Mouse (Mus musculus): ENCODE data around the gene St3gal3. TPM values are rescaled to one million over a fixed set of nuclear protein-coding genes. Genes with fewer than 3 reads are reported as not detected.

The St3gal3 gene
- polyA plus RNA-seq, 1 experiment, result 6.8 TPM

DNA sequence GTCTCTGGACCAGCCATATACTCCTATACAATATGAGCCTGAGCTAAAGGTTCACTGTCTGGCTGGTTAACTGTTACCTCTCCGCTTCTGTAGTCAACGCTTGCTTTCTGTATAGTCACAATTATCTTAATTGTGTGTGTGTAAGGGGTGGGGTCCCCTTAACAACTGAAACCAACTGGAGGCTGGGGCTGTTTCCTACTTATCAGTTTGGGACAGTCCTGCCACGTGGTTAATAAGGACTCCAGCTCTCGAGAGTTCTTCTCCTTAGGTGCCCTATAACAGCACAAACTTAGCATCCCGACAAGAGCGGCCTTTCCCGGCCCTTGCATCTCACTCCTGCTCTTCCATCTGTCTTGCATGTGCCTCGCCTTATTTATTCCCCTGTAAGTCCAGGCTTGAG, 55.5 kb downstream of the St3gal3 start:
- TF ChIP-seq POLR2A (IDR thresholded peaks at IDR 0.05; ENCODE audit: borderline replicate concordance, control insufficient read depth, low read depth, low read length), result no peak
- TF ChIP-seq CTCF (IDR thresholded peaks at IDR 0.05; ENCODE audit: control insufficient read depth, insufficient read depth, low read length), result no peak
- H3K4me1 ChIP-seq (ENCODE audit: control insufficient read depth, insufficient read depth, low read length), result peaks cover 6% of the 10 kb centered on the region
- no peak overlapping the region for H3K4me3 ChIP-seq (replicated peaks; ENCODE audit: control insufficient read depth, low read depth, low read length)
- 65% methylated on average over 8 of the region's 8 CpGs for WGBS
- peak overlapping the region; percentile 71 for H3K27ac ChIP-seq (ENCODE audit: control insufficient read depth, insufficient read depth, low read depth, low read length, poor library complexity)

DNA sequence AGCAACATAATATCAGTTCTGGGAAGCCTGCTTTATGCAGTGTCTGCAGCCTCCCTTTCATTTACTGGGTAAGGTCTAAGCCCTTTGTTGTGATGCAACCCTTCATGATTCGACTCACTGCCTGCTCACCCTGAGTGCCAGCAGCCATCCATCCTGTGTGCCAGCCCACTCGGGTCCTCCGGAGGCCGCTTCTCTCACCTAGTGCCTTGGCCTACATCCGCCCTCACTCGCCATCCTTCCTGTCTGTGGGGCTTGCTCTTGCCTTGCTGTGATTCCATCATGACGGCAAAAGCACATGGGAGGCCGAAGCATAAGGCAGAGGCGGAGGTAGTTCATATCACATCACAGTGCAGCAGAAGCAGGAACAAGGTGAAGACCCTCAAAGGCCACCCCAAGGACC, 56.1 kb downstream of the St3gal3 start:
- Histone ChIP-seq H3K4me1 (ENCODE audit: control insufficient read depth, insufficient read depth, low read length) (peaks cover 6% of the 10 kb centered on the region), H3K4me3 (replicated peaks; ENCODE audit: control insufficient read depth, low read depth, low read length) (peak overlapping the region; percentile 35), H3K27ac (ENCODE audit: control insufficient read depth, insufficient read depth, low read depth, low read length, poor library complexity) (peak overlapping the region; percentile 74)
- 80% methylated on average over 9 of the region's 9 CpGs for WGBS
- TF ChIP-seq POLR2A (IDR thresholded peaks at IDR 0.05; ENCODE audit: borderline replicate concordance, control insufficient read depth, low read depth, low read length) (no peak), CTCF (IDR thresholded peaks at IDR 0.05; ENCODE audit: control insufficient read depth, insufficient read depth, low read length) (no peak)

DNA sequence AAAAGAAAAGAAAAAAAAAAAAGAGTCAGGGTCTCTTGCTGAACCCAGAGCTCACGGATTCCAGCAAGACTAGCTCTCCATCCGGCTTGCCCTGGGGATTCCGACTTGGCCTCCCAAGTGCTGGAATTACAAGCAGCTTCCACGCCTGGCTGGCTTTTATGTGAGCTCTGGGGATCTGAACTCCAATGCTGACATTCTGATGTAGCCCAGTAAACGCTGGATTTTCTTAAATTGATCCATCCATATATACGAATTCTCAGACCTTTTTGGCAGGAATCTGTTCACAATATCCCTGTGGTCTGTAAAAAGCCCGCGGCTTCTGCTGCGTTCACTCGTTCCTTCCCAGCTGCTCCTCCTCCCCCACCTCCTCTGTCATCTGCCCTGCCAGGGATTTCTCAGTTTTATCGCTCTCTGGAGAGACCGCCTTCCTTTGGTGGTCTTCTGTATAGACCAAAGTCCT, 57.4 kb downstream of the St3gal3 start:
- TF ChIP-seq CTCF (IDR thresholded peaks at IDR 0.05; ENCODE audit: control insufficient read depth, insufficient read depth, low read length) (no peak), POLR2A (IDR thresholded peaks at IDR 0.05; ENCODE audit: borderline replicate concordance, control insufficient read depth, low read depth, low read length) (no peak)
- Histone ChIP-seq H3K4me1 (ENCODE audit: control insufficient read depth, insufficient read depth, low read length) (peaks cover 6% of the 10 kb centered on the region), H3K27ac (ENCODE audit: control insufficient read depth, insufficient read depth, low read depth, low read length, poor library complexity) (no peak overlapping the region), H3K4me3 (replicated peaks; ENCODE audit: control insufficient read depth, low read depth, low read length) (no peak overlapping the region)
- 92% methylated on average over 12 of the region's 12 CpGs for WGBS

DNA sequence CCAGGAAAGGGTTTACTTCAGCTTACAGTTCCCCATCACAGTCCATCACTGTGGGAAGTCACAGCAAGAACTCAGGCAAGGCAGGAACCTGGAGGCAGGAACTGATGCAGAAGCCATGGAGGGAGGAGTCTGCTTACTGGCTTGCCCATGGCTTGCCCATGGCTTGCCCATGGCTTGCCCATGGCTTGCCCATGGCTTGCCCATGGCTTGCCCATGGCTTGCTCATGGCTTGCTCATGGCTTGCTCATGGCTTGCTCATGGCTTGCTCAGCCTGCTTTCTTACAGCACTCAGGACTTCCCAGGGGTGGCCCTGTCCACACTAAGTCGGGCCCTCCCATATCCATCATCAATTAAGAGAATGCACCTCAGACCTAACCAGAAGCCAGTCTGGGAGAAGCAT, 58.1 kb downstream of the St3gal3 start:
- 89% methylated on average over 1 of the region's 1 CpGs for WGBS
- Histone ChIP-seq H3K4me1 (ENCODE audit: control insufficient read depth, insufficient read depth, low read length) (peaks cover 6% of the 10 kb centered on the region), H3K27ac (ENCODE audit: control insufficient read depth, insufficient read depth, low read depth, low read length, poor library complexity) (no peak overlapping the region), H3K4me3 (replicated peaks; ENCODE audit: control insufficient read depth, low read depth, low read length) (no peak overlapping the region)
- TF ChIP-seq POLR2A (IDR thresholded peaks at IDR 0.05; ENCODE audit: borderline replicate concordance, control insufficient read depth, low read depth, low read length) (no peak), CTCF (IDR thresholded peaks at IDR 0.05; ENCODE audit: control insufficient read depth, insufficient read depth, low read length) (no peak)

DNA sequence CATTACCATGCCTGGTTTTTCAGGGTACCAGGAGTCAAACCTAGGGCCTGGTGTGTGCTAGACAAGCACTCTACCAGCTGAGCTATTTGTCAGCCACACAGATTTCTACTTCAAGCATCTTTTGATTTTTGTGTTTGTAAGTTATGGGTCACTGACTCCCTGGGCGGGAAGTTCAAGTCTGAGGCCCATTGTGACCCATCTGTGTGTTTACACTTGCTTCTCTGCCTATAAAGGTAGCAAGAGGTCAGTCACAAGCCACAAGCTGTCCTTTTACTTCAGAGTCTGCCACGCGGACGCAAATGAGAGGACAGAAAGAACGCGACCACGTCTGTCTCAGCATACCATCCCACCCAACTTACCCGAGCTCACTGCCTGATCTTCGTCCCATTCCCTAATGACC, 59.4 kb downstream of the St3gal3 start:
- TF ChIP-seq POLR2A (IDR thresholded peaks at IDR 0.05; ENCODE audit: borderline replicate concordance, control insufficient read depth, low read depth, low read length) (no peak), CTCF (IDR thresholded peaks at IDR 0.05; ENCODE audit: control insufficient read depth, insufficient read depth, low read length) (no peak)
- Histone ChIP-seq H3K27ac (ENCODE audit: control insufficient read depth, insufficient read depth, low read depth, low read length, poor library complexity) (no peak overlapping the region), H3K4me3 (replicated peaks; ENCODE audit: control insufficient read depth, low read depth, low read length) (no peak overlapping the region), H3K4me1 (ENCODE audit: control insufficient read depth, insufficient read depth, low read length) (peaks cover 4% of the 10 kb centered on the region; the same call in 1 of the 2 replicates)
- 92% methylated on average over 9 of the region's 9 CpGs for WGBS

DNA sequence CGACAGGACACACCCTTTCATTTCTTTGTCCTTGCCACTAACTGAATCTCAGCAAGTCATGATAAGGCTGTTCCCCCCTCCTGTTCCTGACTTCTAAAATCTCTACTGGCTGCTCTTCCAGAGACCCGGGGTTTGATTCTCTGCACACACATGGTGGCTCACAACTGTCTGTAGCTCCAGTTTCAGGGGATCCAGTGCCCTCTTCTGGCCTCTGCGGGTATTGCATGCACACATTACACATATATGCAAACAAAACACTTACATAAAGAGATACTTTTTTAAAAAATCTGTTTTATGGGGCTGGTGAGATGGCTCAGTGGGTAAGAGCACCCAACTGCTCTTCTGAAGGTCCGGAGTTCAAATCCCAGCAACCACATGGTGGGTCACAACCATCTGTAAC, 60.5 kb downstream of the St3gal3 start:
- no peak overlapping the region for H3K27ac ChIP-seq (ENCODE audit: control insufficient read depth, insufficient read depth, low read depth, low read length, poor library complexity)
- TF ChIP-seq CTCF (IDR thresholded peaks at IDR 0.05; ENCODE audit: control insufficient read depth, insufficient read depth, low read length), result 0 out of 2 replicates have a peak, but pooled peaks have one; percentile 22
- TF ChIP-seq POLR2A (IDR thresholded peaks at IDR 0.05; ENCODE audit: borderline replicate concordance, control insufficient read depth, low read depth, low read length), result no peak
- no peak overlapping the region for H3K4me3 ChIP-seq (replicated peaks; ENCODE audit: control insufficient read depth, low read depth, low read length)
- H3K4me1 ChIP-seq (ENCODE audit: control insufficient read depth, insufficient read depth, low read length), result peaks cover 4% of the 10 kb centered on the region; the same call in 1 of the 2 replicates
- WGBS, result 87% methylated on average over 4 of the region's 4 CpGs

DNA sequence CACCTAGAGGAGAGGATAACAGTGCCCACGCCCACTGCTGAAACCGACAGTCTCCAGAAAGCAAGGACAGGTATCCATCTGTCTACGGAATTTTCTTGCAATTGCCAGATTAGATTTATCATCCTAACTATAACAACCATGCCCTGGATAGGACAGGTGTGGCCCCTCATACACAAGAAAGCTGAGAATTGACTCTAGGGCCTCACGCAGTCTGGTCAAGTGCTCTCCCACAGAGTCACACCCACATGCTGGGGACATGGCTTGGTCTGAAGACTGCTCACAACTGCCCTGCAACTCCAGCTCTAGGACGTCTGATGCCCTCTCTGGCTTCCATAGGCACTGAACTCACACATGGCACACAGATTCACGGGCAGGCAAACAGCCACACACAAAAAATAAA, 61.6 kb downstream of the St3gal3 start:
- TF ChIP-seq POLR2A (IDR thresholded peaks at IDR 0.05; ENCODE audit: borderline replicate concordance, control insufficient read depth, low read depth, low read length) (no peak), CTCF (IDR thresholded peaks at IDR 0.05; ENCODE audit: control insufficient read depth, insufficient read depth, low read length) (no peak)
- 77% methylated on average over 6 of the region's 6 CpGs for WGBS
- peaks cover 2% of the 10 kb centered on the region; the same call in 1 of the 2 replicates for H3K4me1 ChIP-seq (ENCODE audit: control insufficient read depth, insufficient read depth, low read length)

DNA sequence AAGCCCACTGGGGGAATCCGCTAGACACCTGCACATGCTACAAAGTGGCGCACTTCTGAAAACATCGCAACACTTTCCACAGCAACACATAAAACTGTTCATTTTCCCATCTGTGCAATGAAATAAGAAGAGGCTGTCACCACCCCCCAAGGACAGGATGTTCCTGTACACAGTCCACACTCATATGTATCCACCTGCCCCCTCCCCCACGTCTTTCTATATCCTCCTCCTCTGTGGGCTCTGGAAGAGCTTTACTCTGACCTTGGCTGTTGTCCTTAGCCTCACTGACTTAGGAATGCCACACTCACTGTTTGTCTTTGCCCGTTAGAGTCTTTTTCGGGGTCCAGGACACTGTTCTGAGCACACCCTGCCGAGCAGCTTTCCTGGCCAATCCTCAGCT, 62.8 kb downstream of the St3gal3 start:
- WGBS, result 91% methylated on average over 7 of the region's 7 CpGs
- H3K27ac ChIP-seq (ENCODE audit: control insufficient read depth, insufficient read depth, low read depth, low read length, poor library complexity), result no peak overlapping the region
- no peak for TF ChIP-seq CTCF (IDR thresholded peaks at IDR 0.05; ENCODE audit: control insufficient read depth, insufficient read depth, low read length)
- no peak for TF ChIP-seq POLR2A (IDR thresholded peaks at IDR 0.05; ENCODE audit: borderline replicate concordance, control insufficient read depth, low read depth, low read length)
- no peak overlapping the region for H3K4me3 ChIP-seq (replicated peaks; ENCODE audit: control insufficient read depth, low read depth, low read length)
- no peaks in the 10 kb centered on the region for H3K4me1 ChIP-seq (ENCODE audit: control insufficient read depth, insufficient read depth, low read length)

More for the DNA sequence above, 61.6 kb downstream of the St3gal3 start:
- H3K27ac ChIP-seq (ENCODE audit: control insufficient read depth, insufficient read depth, low read depth, low read length, poor library complexity), result no peak overlapping the region
- no peak overlapping the region for H3K4me3 ChIP-seq (replicated peaks; ENCODE audit: control insufficient read depth, low read depth, low read length)

Data from bone marrow, adult 2 months (tissue).